Mouse (Mus musculus) ES-Bruce4 (cell line): ENCODE data around the gene Prkcq. TPM values are rescaled to one million over a fixed set of nuclear protein-coding genes. Genes with fewer than 3 reads are reported as not detected.

Source experiments
- H3K27ac ChIP-seq: 2 replicates; pipeline ENCODE4 v1.5.1; 2012; ENCODE audit warnings: low read length, inconsistent platforms; ENCODE audit not compliant: insufficient read depth
- H3K27me3 ChIP-seq: 2 replicates; pipeline ENCODE4 v1.6.1; 2012; ENCODE audit warnings: mild to moderate bottlenecking, low read length, inconsistent platforms; ENCODE audit not compliant: control insufficient read depth, poor library complexity, insufficient read depth, severe bottlenecking
- H3K36me3 ChIP-seq: 2 replicates; pipeline ENCODE4 v1.6.1; 2012; ENCODE audit warnings: inconsistent platforms, mild to moderate bottlenecking, low read length, moderate library complexity; ENCODE audit not compliant: control insufficient read depth, poor library complexity, insufficient read depth, severe bottlenecking
- H3K4me1 ChIP-seq: one replicate; pipeline ENCODE4 v1.8.1; 2011; ENCODE audit warnings: low read length; ENCODE audit not compliant: control insufficient read depth, insufficient read depth
- H3K4me3 ChIP-seq: 2 replicates; pipeline ENCODE4 v1.5.1; 2011; ENCODE audit warnings: low read depth, mild to moderate bottlenecking, low read length
- H3K9ac ChIP-seq: 2 replicates; pipeline ENCODE4 v1.6.1; 2012; ENCODE audit warnings: low read depth, mild to moderate bottlenecking, inconsistent platforms; ENCODE audit not compliant: poor library complexity, severe bottlenecking
- H3K9me3 ChIP-seq: replicated peaks from 2 replicates; pipeline ENCODE4 v1.6.1; 2012; ENCODE audit warnings: mild to moderate bottlenecking, low read length, inconsistent platforms; ENCODE audit not compliant: control insufficient read depth, poor library complexity, insufficient read depth, severe bottlenecking
- CTCF ChIP-seq: IDR thresholded peaks from one replicate; pipeline ENCODE4 v1.8.1; 2011; ENCODE audit warnings: low read depth, low read length
- EP300 ChIP-seq: IDR thresholded peaks from 2 replicates; pipeline ENCODE4 v1.6.1; 2011; ENCODE audit warnings: low read depth, low read length; ENCODE audit not compliant: insufficient read depth
- POLR2A ChIP-seq: IDR thresholded peaks from one replicate; pipeline ENCODE4 v1.8.1; 2011; ENCODE audit warnings: low read length; ENCODE audit not compliant: insufficient read depth
- polyA plus RNA-seq: library from polyadenylated mRNA; stranded (reverse); fragments of >200 nt; gene quantifications from 2 replicates; pipeline ENCODE4 v1.2.4, GENCODE M21; 2011; ENCODE audit warnings: low read depth; ENCODE audit not compliant: missing spikeins, insufficient read depth, insufficient read length

Gene Prkcq
- polyA plus RNA-seq, 1 experiment: not detected

GRCm38 (mm10) chr2:11229126-11229525, 57.2 kb downstream of the Prkcq start:
- no peaks in the 10 kb centered on the region for H3K36me3 ChIP-seq
- no peak overlapping the region for H3K27ac ChIP-seq
- no peaks in the 10 kb centered on the region for H3K4me1 ChIP-seq
- no peaks in the 10 kb centered on the region for H3K27me3 ChIP-seq
- H3K9ac ChIP-seq: no peak overlapping the region
- TF ChIP-seq POLR2A (no peak), CTCF (no peak), EP300 (no peak)
- no peak overlapping the region for H3K4me3 ChIP-seq
- no peaks in the 10 kb centered on the region for H3K9me3 ChIP-seq

GRCm38 (mm10) chr2:11231118-11231517, 59.2 kb downstream of the Prkcq start:
- TF ChIP-seq POLR2A: no peak
- no peak for TF ChIP-seq EP300
- no peak for TF ChIP-seq CTCF
- H3K9me3 ChIP-seq: no peaks in the 10 kb centered on the region
- no peaks in the 10 kb centered on the region for H3K27me3 ChIP-seq
- no peak overlapping the region for H3K4me3 ChIP-seq
- H3K27ac ChIP-seq: no peak overlapping the region
- H3K4me1 ChIP-seq: no peaks in the 10 kb centered on the region
- H3K9ac ChIP-seq: no peak overlapping the region
- H3K36me3 ChIP-seq: no peaks in the 10 kb centered on the region

- H3K9ac ChIP-seq: no peak overlapping the region
- H3K4me1 ChIP-seq: no peaks in the 10 kb centered on the region
- no peaks in the 10 kb centered on the region for H3K27me3 ChIP-seq
- H3K36me3 ChIP-seq: no peaks in the 10 kb centered on the region
- no peak overlapping the region for H3K4me3 ChIP-seq
- TF ChIP-seq EP300 (no peak), CTCF (no peak), POLR2A (no peak)
- no peaks in the 10 kb centered on the region for H3K9me3 ChIP-seq
- H3K27ac ChIP-seq: no peak overlapping the region
Measured at GRCm38 (mm10) chr2:11231988-11232387, 60.1 kb downstream of the Prkcq start.

- no peak overlapping the region for H3K9ac ChIP-seq
- no peak overlapping the region for H3K4me3 ChIP-seq
- TF ChIP-seq EP300: no peak
- TF ChIP-seq CTCF: no peak
- TF ChIP-seq POLR2A: no peak
- no peaks in the 10 kb centered on the region for H3K9me3 ChIP-seq
- no peaks in the 10 kb centered on the region for H3K27me3 ChIP-seq
- no peaks in the 10 kb centered on the region for H3K4me1 ChIP-seq
- H3K27ac ChIP-seq: no peak overlapping the region
- H3K36me3 ChIP-seq: no peaks in the 10 kb centered on the region
Measured at GRCm38 (mm10) chr2:11238254-11238653, 66.3 kb downstream of the Prkcq start.

- Histone ChIP-seq H3K27me3 (no peaks in the 10 kb centered on the region), H3K4me3 (no peak overlapping the region), H3K27ac (no peak overlapping the region), H3K9me3 (no peaks in the 10 kb centered on the region), H3K36me3 (no peaks in the 10 kb centered on the region), H3K4me1 (no peaks in the 10 kb centered on the region), H3K9ac (no peak overlapping the region)
- no peak for TF ChIP-seq CTCF
- no peak for TF ChIP-seq POLR2A
- TF ChIP-seq EP300: no peak
Measured at GRCm38 (mm10) chr2:11239523-11239922, 67.6 kb downstream of the Prkcq start.

- Histone ChIP-seq H3K4me1 (no peaks in the 10 kb centered on the region), H3K9ac (no peak overlapping the region), H3K27ac (no peak overlapping the region), H3K9me3 (no peaks in the 10 kb centered on the region), H3K27me3 (no peaks in the 10 kb centered on the region), H3K4me3 (no peak overlapping the region), H3K36me3 (no peaks in the 10 kb centered on the region)
- no peak for TF ChIP-seq POLR2A
Measured at GRCm38 (mm10) chr2:11245926-11246325, 74.0 kb downstream of the Prkcq start.
